Mouse (Mus musculus) heart, embryonic 11.5 days (tissue): ENCODE results near the gene Srf. TPM values are rescaled to one million over a fixed set of nuclear protein-coding genes. Genes with fewer than 3 reads are reported as not detected.
"Not testable (repeated sequence)": the region's sequence is repeated elsewhere in the genome, so short reads cannot be mapped to it uniquely, and the experiment has no call there.

Source experiments
- ATAC-seq: fragments of 200-750 bp; cut with Nextera tagmentation; replicated peaks from 2 replicates; pipeline ENCODE4 v1.8.0; 2017; ENCODE audit warnings: moderate library complexity; ENCODE audit not compliant: insufficient number of reproducible peaks, low FRiP score, low TSS enrichment
- H3K27ac ChIP-seq: fragments of 300-500 bp; sonication (generic); 2 replicates; pipeline ENCODE4 v1.5.1; 2014; ENCODE audit warnings: mild to moderate bottlenecking, low read depth, low read length
- H3K27me3 ChIP-seq: fragments of 300-500 bp; sonication (generic); 2 replicates; pipeline ENCODE4 v1.6.1; 2014; ENCODE audit warnings: mild to moderate bottlenecking, low read length, mixed read lengths; ENCODE audit not compliant: control insufficient read depth, insufficient read depth
- H3K36me3 ChIP-seq: fragments of 300-500 bp; sonication (generic); 2 replicates; pipeline ENCODE4 v1.6.1; 2014; ENCODE audit warnings: mild to moderate bottlenecking, low read length, moderate library complexity, mixed read lengths; ENCODE audit not compliant: control insufficient read depth, insufficient read depth
- H3K4me1 ChIP-seq: fragments of 300-500 bp; sonication (generic); 2 replicates; pipeline ENCODE4 v1.6.1; 2014; ENCODE audit warnings: low read length; ENCODE audit not compliant: control insufficient read depth, insufficient read depth
- H3K4me2 ChIP-seq: fragments of 300-500 bp; sonication (generic); 2 replicates; pipeline ENCODE4 v1.6.1; 2014; ENCODE audit warnings: mild to moderate bottlenecking, moderate library complexity
- H3K4me3 ChIP-seq: fragments of 300-500 bp; sonication (generic); 2 replicates; pipeline ENCODE4 v1.5.1; 2014; ENCODE audit warnings: low read depth, low read length
- H3K9ac ChIP-seq: fragments of 300-500 bp; sonication (generic); 2 replicates; pipeline ENCODE4 v1.6.1; 2014; ENCODE audit warnings: mild to moderate bottlenecking, low read depth, low read length, moderate library complexity
- H3K9me3 ChIP-seq: fragments of 300-500 bp; sonication (generic); replicated peaks from 2 replicates; pipeline ENCODE4 v1.6.1; 2016; ENCODE audit warnings: low read length; ENCODE audit not compliant: control insufficient read depth
- WGBS: fragments of 180-500 bp; shearing (Covaris S2); extraction: QIAGEN DNeasy Blood & Tissue Kit; methylation state at CpG from one replicate; pipeline ENCODE4 v1.1.7; 2014; ENCODE audit not compliant: insufficient replicate concordance; 5-methylcytosine and 5-hydroxymethylcytosine counted together
- polyA plus RNA-seq: library from polyadenylated mRNA; unstranded; fragments of >200 nt; fragmentation: Nextera tagmentation; extraction: Ambion mirVana; gene quantifications from 2 replicates; pipeline ENCODE4 v1.2.1, GENCODE M21; 2014

Gene Srf
- polyA plus RNA-seq, 1 experiment from 2014 or later: 15.0 TPM

- Histone ChIP-seq H3K27me3 (no peaks in the 10 kb centered on the region), H3K27ac (no peak overlapping the region), H3K9ac (no peak overlapping the region), H3K4me2 (no peak overlapping the region), H3K36me3 (peaks cover 58% of the 10 kb centered on the region), H3K9me3 (0 out of 2 replicates have a peak, but pooled peaks cover 2% of the 10 kb centered on the region), H3K4me1 (no peaks in the 10 kb centered on the region), H3K4me3 (no peak overlapping the region)
- 84% methylated on average over 13 of the region's 13 CpGs for WGBS
- ATAC-seq: no peak
Observed at GRCm38 (mm10) chr17:46576070-46576469, 20.1 kb upstream of the Srf start.

- WGBS: 90% methylated on average over 7 of the region's 7 CpGs
- Histone ChIP-seq H3K36me3 (peaks cover 62% of the 10 kb centered on the region), H3K27ac (no peak overlapping the region)
Observed at GRCm38 (mm10) chr17:46574535-46574934, 18.6 kb upstream of the Srf start.

GRCm38 (mm10) chr17:46571005-46571404, 15.0 kb upstream of the Srf start:
- H3K36me3 ChIP-seq: peaks cover 54% of the 10 kb centered on the region
- H3K4me2 ChIP-seq: no peak overlapping the region
- no peaks in the 10 kb centered on the region for H3K9me3 ChIP-seq
- ATAC-seq: no peak
- H3K4me1 ChIP-seq: no peaks in the 10 kb centered on the region
- H3K27me3 ChIP-seq: no peaks in the 10 kb centered on the region
- H3K27ac ChIP-seq: no peak overlapping the region
- WGBS: 74% methylated on average over 11 of the region's 11 CpGs
- H3K4me3 ChIP-seq: no peak overlapping the region
- H3K9ac ChIP-seq: no peak overlapping the region

More at GRCm38 (mm10) chr17:46574535-46574934, 18.6 kb upstream of the Srf start:
- no peaks in the 10 kb centered on the region for H3K27me3 ChIP-seq
- H3K9me3 ChIP-seq: no peaks in the 10 kb centered on the region
- H3K4me3 ChIP-seq: no peak overlapping the region
- no peak for ATAC-seq
- no peak overlapping the region for H3K9ac ChIP-seq
- no peak overlapping the region for H3K4me2 ChIP-seq
- no peaks in the 10 kb centered on the region for H3K4me1 ChIP-seq

- Histone ChIP-seq H3K27me3 (no peaks in the 10 kb centered on the region), H3K4me2 (no peak overlapping the region), H3K27ac (no peak overlapping the region), H3K9ac (no peak overlapping the region), H3K36me3 (peaks cover 6% of the 10 kb centered on the region), H3K4me3 (no peak overlapping the region), H3K4me1 (peaks cover 11% of the 10 kb centered on the region), H3K9me3 (no peaks in the 10 kb centered on the region)
- WGBS: 85% methylated on average over 6 of the region's 6 CpGs
- ATAC-seq: no peak
Observed at GRCm38 (mm10) chr17:46559146-46559545, 3.2 kb upstream of the Srf start.

GRCm38 (mm10) chr17:46558151-46558550, 2.2 kb upstream of the Srf start:
- no peaks in the 10 kb centered on the region for H3K9me3 ChIP-seq
- no peak overlapping the region for H3K27ac ChIP-seq
- no peaks in the 10 kb centered on the region for H3K27me3 ChIP-seq
- H3K4me2 ChIP-seq: no peak overlapping the region
- peaks cover 21% of the 10 kb centered on the region for H3K4me1 ChIP-seq
- no peak overlapping the region for H3K4me3 ChIP-seq
- H3K36me3 ChIP-seq: no peaks in the 10 kb centered on the region
- ATAC-seq: no peak
- WGBS: 76% methylated on average over 5 of the region's 5 CpGs
- H3K9ac ChIP-seq: no peak overlapping the region

GRCm38 (mm10) chr17:46557321-46557720, 1.3 kb upstream of the Srf start:
- H3K4me2 ChIP-seq: peak overlapping the region; percentile 14; the same call in 1 of the 2 replicates
- H3K9ac ChIP-seq, H3K36me3 ChIP-seq, H3K9me3 ChIP-seq, H3K4me3 ChIP-seq, ATAC-seq, H3K27me3 ChIP-seq: not testable (repeated sequence)
- peak overlapping the region; percentile 98 for H3K27ac ChIP-seq
- H3K4me1 ChIP-seq: peaks cover 27% of the 10 kb centered on the region

- Histone ChIP-seq H3K9ac (peak overlapping the region; percentile 78), H3K36me3 (peaks cover 7% of the 10 kb centered on the region; the same call in 1 of the 2 replicates), H3K27ac (peak overlapping the region; percentile 98), H3K9me3 (no peaks in the 10 kb centered on the region), H3K4me2 (peak overlapping the region; percentile 82), H3K27me3 (no peaks in the 10 kb centered on the region), H3K4me1 (peaks cover 29% of the 10 kb centered on the region), H3K4me3 (peak overlapping the region; percentile 92)
- WGBS: 0% methylated on average over 11 of the region's 11 CpGs
- ATAC-seq: peak; percentile 27; the same call in 1 of the 2 replicates
Observed at GRCm38 (mm10) chr17:46556584-46556945, 590 bp upstream of the Srf start.

- Histone ChIP-seq H3K4me1 (peaks cover 29% of the 10 kb centered on the region), H3K9ac (peak overlapping the region; percentile 100), H3K27ac (peak overlapping the region; percentile 98), H3K4me2 (peak overlapping the region; percentile 82), H3K4me3 (peak overlapping the region; percentile 92), H3K27me3 (no peaks in the 10 kb centered on the region), H3K36me3 (peaks cover 21% of the 10 kb centered on the region; the same call in 1 of the 2 replicates), H3K9me3 (no peaks in the 10 kb centered on the region)
- WGBS: under 1% methylated on average over 71 of the region's 75 CpGs
- no peak for ATAC-seq
Observed at GRCm38 (mm10) chr17:46554977-46555672, 850 bp downstream of the Srf start.

- Histone ChIP-seq H3K27me3 (no peaks in the 10 kb centered on the region), H3K4me1 (peaks cover 29% of the 10 kb centered on the region), H3K9me3 (no peaks in the 10 kb centered on the region), H3K4me2 (peak overlapping the region; percentile 82), H3K36me3 (peaks cover 23% of the 10 kb centered on the region), H3K4me3 (peak overlapping the region; percentile 92), H3K9ac (peak overlapping the region; percentile 100), H3K27ac (peak overlapping the region; percentile 98)
- ATAC-seq: no peak
- under 1% methylated on average over 11 of the region's 11 CpGs for WGBS
Observed at GRCm38 (mm10) chr17:46554646-46554976, 1.4 kb downstream of the Srf start.
